Mouse (Mus musculus): ENCODE measurements at regions not wholly inside any gene's neighbourhood (a gene's known extent, or its start where the extent isn't known, plus 50 kb on each side); places are given as distances from the start of the nearest gene placed in this dataset.

DNA sequence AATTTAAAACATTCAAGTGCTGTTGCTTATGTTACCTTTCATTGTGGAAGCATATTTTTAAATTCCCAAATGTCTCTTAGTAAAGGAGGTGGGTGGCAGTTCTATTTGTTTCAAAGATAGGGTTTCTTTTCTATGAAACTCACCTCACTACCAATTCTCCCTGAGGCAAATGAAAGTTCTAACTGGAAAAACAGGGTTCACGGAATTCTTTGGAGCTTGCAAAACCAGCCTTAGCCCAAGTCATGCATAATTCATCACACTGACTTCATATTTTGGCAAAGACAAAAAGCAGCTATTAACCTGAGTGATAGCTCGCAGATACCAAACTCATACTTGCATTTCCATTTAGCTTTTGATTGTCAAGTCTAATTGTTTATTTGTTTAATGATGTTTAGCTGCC is 73.8 kb downstream of the Dio2 start:
- Histone ChIP-seq H3K36me3 (no peaks in the 10 kb centered on the region), H3K27me3 (no peaks in the 10 kb centered on the region), H3K4me1 (replicated peaks) (no peaks in the 10 kb centered on the region), H3K4me2 (no peak overlapping the region), H3K9me3 (no peaks in the 10 kb centered on the region), H3K4me3 (no peak overlapping the region), H3K9ac (no peak overlapping the region), H3K27ac (replicated peaks) (no peak overlapping the region)
- 39% methylated on average over 2 of the region's 2 CpGs for WGBS
- ATAC-seq (ENCODE audit: low FRiP score, low read depth): no peak

DNA sequence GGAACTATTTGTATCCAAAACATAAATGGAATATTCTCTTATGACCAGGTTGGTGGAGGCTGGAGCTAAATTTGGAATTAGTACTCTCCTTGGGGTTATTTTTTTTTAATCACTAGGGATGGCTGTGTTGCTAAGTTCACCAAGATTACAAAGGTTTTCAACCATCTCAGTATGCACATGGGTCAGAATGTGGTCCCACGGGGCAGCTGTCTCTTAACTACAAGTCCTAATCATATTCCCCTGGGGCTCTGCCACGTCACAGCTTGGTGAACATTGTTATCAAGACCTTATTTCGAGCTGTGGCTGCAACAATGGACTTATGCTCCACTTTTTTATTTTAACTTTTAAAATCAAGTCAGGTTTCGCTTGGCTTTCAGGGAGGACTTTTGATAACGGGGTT is 92.8 kb downstream of the Dio2 start:
- Histone ChIP-seq H3K27ac (replicated peaks) (no peak overlapping the region), H3K4me2 (no peak overlapping the region), H3K4me1 (replicated peaks) (no peaks in the 10 kb centered on the region), H3K9me3 (no peaks in the 10 kb centered on the region), H3K9ac (no peak overlapping the region), H3K4me3 (no peak overlapping the region), H3K36me3 (no peaks in the 10 kb centered on the region), H3K27me3 (no peaks in the 10 kb centered on the region)
- WGBS: 75% methylated on average over 5 of the region's 5 CpGs
- ATAC-seq (ENCODE audit: low FRiP score, low read depth): no peak

DNA sequence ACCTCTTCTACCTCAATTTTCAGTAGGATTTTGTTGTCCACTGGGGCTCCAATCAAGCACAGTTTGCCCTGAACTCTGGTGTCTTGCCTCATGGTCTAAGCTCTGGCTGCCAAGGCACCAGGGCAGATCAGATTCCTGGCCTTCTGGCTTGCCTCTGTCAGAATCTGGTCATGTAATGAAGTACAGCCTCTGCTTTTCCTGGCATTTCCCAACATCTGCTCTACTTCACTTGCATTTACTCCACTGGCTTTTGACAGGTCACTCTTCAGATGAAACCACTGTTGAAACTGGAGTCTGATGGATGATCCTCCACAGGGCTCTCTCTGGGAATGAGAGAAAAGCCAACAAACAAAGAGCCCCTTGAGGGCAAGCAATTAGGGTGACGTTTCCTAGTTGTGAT is 94.3 kb downstream of the Dio2 start:
- no peak for ATAC-seq (ENCODE audit: low FRiP score, low read depth)
- 23% methylated on average over 1 of the region's 1 CpGs for WGBS
- no peak overlapping the region for H3K27ac ChIP-seq (replicated peaks)
- H3K4me2 ChIP-seq: no peak overlapping the region
- no peaks in the 10 kb centered on the region for H3K9me3 ChIP-seq
- no peaks in the 10 kb centered on the region for H3K36me3 ChIP-seq
- no peaks in the 10 kb centered on the region for H3K4me1 ChIP-seq (replicated peaks)
- no peaks in the 10 kb centered on the region for H3K27me3 ChIP-seq
- H3K4me3 ChIP-seq: no peak overlapping the region
- no peak overlapping the region for H3K9ac ChIP-seq

DNA sequence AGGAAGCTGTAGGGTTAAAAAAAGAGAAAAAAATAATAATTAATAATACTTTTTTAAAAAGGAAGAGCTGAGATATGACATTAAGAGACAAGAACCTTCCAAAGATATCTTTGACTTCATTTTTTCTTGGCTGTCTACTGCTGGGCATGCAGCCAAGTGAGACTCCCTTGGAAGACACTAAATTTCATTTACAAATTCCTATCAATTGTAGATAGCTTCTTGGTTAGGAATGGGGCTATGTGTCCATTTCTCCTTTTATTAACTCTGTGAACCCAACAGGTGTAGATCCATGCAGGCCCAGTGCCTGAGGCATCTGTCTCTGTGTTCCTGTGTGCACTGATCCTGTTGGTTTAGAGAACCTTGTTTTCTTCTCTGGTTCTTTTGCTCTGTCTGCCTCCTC is 113.4 kb downstream of the Dio2 start:
- no peak for ATAC-seq (ENCODE audit: low FRiP score, low read depth)
- Histone ChIP-seq H3K27me3 (no peaks in the 10 kb centered on the region), H3K4me2 (no peak overlapping the region), H3K36me3 (no peaks in the 10 kb centered on the region), H3K27ac (replicated peaks) (no peak overlapping the region), H3K9ac (no peak overlapping the region), H3K9me3 (no peaks in the 10 kb centered on the region), H3K4me1 (replicated peaks) (no peaks in the 10 kb centered on the region), H3K4me3 (no peak overlapping the region)

DNA sequence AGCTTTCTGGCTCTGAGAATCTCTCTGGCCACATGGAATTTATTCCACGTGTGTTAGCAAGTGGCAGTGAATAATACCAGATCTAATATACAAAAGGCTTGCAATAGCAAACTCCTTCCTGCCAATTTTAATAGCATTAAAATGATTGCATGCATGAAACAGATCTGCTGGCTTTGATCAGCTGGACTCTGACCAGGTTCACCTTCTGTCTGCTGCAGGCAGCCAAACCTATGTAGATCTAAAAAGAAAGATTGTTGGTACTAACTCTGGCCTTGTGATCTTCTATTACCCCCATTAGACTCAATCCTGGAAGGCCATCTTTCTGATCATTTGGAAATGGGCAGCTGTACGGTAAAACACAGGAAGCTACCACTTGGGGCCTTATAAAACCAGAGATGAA is 114.8 kb downstream of the Dio2 start:
- Histone ChIP-seq H3K4me1 (replicated peaks) (no peaks in the 10 kb centered on the region), H3K27me3 (no peaks in the 10 kb centered on the region)
- 79% methylated on average over 2 of the region's 2 CpGs for WGBS

DNA sequence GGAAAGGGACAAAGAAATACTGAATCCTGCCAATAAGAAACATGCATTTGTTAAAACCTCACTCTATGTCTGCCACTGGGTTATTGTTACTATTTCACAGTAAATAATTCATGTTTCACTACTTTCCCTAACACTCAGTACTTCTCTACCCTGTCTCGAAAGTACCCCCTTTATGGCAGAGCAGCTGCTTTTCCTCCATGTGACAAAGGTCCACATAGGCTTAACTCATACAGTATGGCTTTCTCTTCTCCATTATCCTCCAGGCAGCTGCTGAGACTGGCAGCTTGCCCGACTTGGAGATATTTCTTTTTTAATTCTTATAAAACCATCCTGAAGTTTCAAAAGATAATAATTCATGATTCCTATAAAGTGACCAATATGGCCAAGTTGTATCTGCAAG is 129.4 kb downstream of the Dio2 start:
- Histone ChIP-seq H3K36me3 (no peaks in the 10 kb centered on the region), H3K4me3 (no peak overlapping the region), H3K27ac (replicated peaks) (no peak overlapping the region), H3K4me2 (no peak overlapping the region), H3K27me3 (no peaks in the 10 kb centered on the region), H3K9me3 (no peaks in the 10 kb centered on the region), H3K9ac (no peak overlapping the region), H3K4me1 (replicated peaks) (no peaks in the 10 kb centered on the region)
- ATAC-seq (ENCODE audit: low FRiP score, low read depth): no peak
- 75% methylated on average over 2 of the region's 2 CpGs for WGBS

More for the DNA sequence above, 114.8 kb downstream of the Dio2 start:
- H3K9ac ChIP-seq: no peak overlapping the region
- no peak for ATAC-seq (ENCODE audit: low FRiP score, low read depth)
- no peaks in the 10 kb centered on the region for H3K36me3 ChIP-seq
- H3K9me3 ChIP-seq: no peaks in the 10 kb centered on the region
- no peak overlapping the region for H3K4me3 ChIP-seq
- H3K27ac ChIP-seq (replicated peaks): no peak overlapping the region
- no peak overlapping the region for H3K4me2 ChIP-seq

DNA sequence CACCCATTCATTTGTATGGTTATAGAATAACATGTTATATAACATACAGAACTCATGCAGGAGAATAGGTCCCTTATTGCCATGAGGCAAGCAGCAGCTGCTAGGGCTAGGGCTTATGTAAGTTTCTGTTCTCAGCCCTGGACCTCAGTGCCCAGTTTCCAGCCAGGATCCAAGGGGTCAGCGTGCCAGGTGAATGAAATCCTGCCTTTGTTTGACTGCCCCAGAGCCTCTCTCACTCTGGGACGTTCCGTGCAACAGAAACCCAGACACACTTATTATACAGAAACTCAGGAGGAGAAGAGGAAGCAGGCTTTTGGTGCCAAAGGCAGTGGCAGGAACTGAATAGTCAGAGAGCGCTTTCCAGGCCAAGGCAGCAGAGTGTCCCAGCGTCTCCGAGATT is 130.3 kb downstream of the Dio2 start:
- WGBS: 78% methylated on average over 6 of the region's 6 CpGs
- H3K4me1 ChIP-seq (replicated peaks): no peaks in the 10 kb centered on the region
- ATAC-seq (ENCODE audit: low FRiP score, low read depth): no peak

DNA sequence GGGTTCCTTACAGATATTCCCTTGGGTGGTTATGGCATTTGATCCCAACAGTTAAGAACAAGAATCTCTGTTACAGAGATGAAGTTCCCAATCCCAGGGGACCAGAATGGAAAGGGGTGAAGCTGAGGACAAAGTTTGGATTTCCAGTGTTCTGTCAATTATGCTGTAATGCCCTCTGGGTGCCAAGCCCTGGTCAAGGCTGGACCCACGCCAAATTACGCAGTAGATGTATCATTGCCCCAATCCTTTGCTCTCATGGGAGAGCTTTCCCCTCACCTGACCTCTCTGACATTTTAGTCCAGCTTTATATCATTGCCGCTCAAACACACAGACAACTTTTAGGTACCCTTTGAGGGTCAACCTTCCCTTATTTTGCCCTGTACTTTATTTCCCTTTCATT is 158.2 kb downstream of the Dio2 start:
- Histone ChIP-seq H3K9me3 (no peaks in the 10 kb centered on the region), H3K27ac (replicated peaks) (no peak overlapping the region), H3K27me3 (no peaks in the 10 kb centered on the region), H3K4me2 (no peak overlapping the region), H3K36me3 (no peaks in the 10 kb centered on the region), H3K9ac (no peak overlapping the region), H3K4me3 (no peak overlapping the region), H3K4me1 (replicated peaks) (no peaks in the 10 kb centered on the region)
- ATAC-seq (ENCODE audit: low FRiP score, low read depth): no peak
- WGBS: 91% methylated on average over 3 of the region's 3 CpGs

More for the DNA sequence above, 130.3 kb downstream of the Dio2 start:
- Histone ChIP-seq H3K4me2 (no peak overlapping the region), H3K4me3 (no peak overlapping the region), H3K27me3 (no peaks in the 10 kb centered on the region), H3K27ac (replicated peaks) (no peak overlapping the region), H3K9ac (no peak overlapping the region), H3K36me3 (no peaks in the 10 kb centered on the region), H3K9me3 (no peaks in the 10 kb centered on the region)

DNA sequence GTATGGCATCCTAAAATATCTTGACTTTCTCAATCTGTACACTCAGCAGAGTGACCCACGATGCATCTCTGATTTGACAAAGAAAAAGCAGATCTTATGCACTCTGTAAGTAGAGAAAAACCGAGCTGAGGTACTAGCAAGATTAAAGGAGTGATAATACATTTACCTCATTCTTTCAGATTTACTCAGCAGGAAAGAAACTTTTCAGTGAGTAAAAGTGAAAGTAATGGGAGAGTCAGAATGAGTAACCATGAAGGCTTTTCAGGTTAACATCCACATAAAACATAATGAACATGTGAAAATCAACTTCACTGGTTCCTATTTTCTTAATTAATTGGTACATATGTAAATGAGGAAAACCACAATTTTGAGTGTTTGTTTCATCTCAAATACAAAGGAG is 162.1 kb downstream of the Dio2 start:
- H3K9me3 ChIP-seq: no peaks in the 10 kb centered on the region
- no peaks in the 10 kb centered on the region for H3K36me3 ChIP-seq
- WGBS: 67% methylated on average over 2 of the region's 2 CpGs
- H3K4me2 ChIP-seq: no peak overlapping the region
- H3K4me3 ChIP-seq: no peak overlapping the region
- H3K27ac ChIP-seq (replicated peaks): no peak overlapping the region
- H3K9ac ChIP-seq: no peak overlapping the region
- no peaks in the 10 kb centered on the region for H3K4me1 ChIP-seq (replicated peaks)
- no peak for ATAC-seq (ENCODE audit: low FRiP score, low read depth)
- H3K27me3 ChIP-seq: no peaks in the 10 kb centered on the region

DNA sequence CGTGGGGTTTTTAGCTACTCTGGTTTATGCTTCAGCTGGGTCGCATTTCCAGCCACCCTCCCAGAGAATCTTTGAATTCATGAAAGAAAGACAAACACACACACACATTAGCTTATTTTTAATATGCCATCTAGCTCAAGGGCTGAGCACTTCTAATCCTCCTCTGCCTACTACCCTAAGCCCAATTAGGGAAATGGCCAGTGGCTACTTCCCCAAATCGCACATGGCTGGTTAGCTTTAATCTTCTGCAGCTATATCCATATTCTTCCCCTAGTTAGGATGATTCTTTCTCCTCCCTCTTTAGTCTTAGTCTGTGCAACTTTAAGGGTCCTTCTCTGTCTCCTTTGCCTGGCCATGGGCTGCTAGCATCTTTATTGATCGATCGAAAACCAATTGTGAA is 166.3 kb downstream of the Dio2 start:
- H3K9ac ChIP-seq: no peak overlapping the region
- H3K9me3 ChIP-seq: no peaks in the 10 kb centered on the region
- ATAC-seq (ENCODE audit: low FRiP score, low read depth): no peak
- H3K4me3 ChIP-seq: no peak overlapping the region
- H3K27me3 ChIP-seq: no peaks in the 10 kb centered on the region
- H3K36me3 ChIP-seq: no peaks in the 10 kb centered on the region
- H3K4me1 ChIP-seq (replicated peaks): no peaks in the 10 kb centered on the region
- no peak overlapping the region for H3K27ac ChIP-seq (replicated peaks)
- 87% methylated on average over 5 of the region's 5 CpGs for WGBS
- H3K4me2 ChIP-seq: no peak overlapping the region

DNA sequence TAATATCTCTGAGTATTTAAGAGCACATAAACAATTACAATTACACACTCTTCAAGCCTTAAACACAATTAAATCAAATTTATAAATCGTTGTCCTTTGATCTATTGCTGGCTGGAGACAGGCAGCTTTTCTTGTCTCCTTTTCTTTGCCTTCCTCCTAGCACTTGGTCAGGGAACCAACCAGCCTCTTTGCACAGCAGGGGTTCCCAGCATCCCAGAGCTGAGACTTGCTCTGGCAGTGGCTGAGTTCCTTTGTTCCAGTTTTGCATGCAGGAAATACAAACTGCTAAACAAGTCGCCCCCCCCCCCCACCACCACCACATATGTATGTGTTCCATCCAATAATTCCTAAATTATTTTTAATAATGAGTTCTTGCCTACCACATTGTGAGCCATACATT is 166.7 kb downstream of the Dio2 start:
- Histone ChIP-seq H3K36me3 (no peaks in the 10 kb centered on the region), H3K4me1 (replicated peaks) (no peaks in the 10 kb centered on the region), H3K4me3 (no peak overlapping the region), H3K4me2 (no peak overlapping the region), H3K27ac (replicated peaks) (no peak overlapping the region), H3K9me3 (no peaks in the 10 kb centered on the region), H3K9ac (no peak overlapping the region), H3K27me3 (no peaks in the 10 kb centered on the region)
- WGBS: 2% methylated on average over 2 of the region's 2 CpGs
- ATAC-seq (ENCODE audit: low FRiP score, low read depth): no peak

DNA sequence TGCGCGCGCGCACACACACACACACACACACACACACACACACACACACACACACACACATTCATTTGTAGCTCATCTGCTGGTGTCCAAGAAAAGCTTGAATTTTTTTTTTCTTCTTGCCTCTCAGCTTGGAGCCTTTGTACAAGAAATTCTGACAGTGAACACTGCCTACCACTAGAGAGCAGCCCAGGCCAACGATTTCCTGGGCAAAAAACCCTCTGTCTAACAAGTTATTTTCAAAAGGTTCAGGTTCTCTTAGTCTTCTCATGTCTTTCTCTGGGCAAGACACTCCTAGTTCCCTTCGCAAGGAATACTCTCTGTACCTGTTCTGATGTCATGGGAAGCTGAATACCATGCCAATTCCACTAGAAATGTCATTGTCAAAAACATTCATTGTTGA is 171.9 kb downstream of the Dio2 start:
- Histone ChIP-seq H3K4me3 (no peak overlapping the region), H3K9me3 (no peaks in the 10 kb centered on the region), H3K9ac (no peak overlapping the region), H3K27me3 (no peaks in the 10 kb centered on the region), H3K27ac (replicated peaks) (no peak overlapping the region), H3K4me1 (replicated peaks) (no peaks in the 10 kb centered on the region), H3K36me3 (no peaks in the 10 kb centered on the region), H3K4me2 (no peak overlapping the region)
- 84% methylated on average over 6 of the region's 6 CpGs for WGBS
- ATAC-seq (ENCODE audit: low FRiP score, low read depth): no peak; the same call in 1 of the 2 replicates

DNA sequence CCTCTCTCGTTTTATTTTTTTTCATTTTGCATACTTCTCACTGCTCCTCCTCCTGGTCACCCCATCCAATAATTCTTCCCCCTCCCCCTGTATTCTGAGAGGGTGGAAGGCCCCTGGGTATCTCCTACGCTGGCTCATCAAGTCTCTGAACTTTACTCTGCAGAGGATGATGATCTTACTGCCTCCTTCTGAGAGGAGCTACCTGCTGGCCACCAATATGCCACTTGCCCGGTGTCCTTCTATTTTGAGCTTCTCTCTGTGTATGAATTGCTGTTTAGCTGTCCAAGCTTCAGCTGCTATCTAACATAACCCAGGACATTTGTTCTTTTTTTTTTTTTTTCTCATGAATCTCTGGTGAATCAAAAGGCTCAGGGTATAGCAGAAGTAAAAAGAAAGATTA is 173.2 kb downstream of the Dio2 start:
- Histone ChIP-seq H3K27ac (replicated peaks) (no peak overlapping the region), H3K27me3 (no peaks in the 10 kb centered on the region), H3K9ac (no peak overlapping the region), H3K4me2 (peak overlapping the region; percentile 17; the same call in 1 of the 2 replicates), H3K36me3 (no peaks in the 10 kb centered on the region), H3K4me3 (no peak overlapping the region), H3K9me3 (no peaks in the 10 kb centered on the region), H3K4me1 (replicated peaks) (no peaks in the 10 kb centered on the region)
- ATAC-seq (ENCODE audit: low FRiP score, low read depth): no peak
- WGBS: 81% methylated on average over 3 of the region's 3 CpGs
